Mouse (Mus musculus): ENCODE results near the gene Tlr9.

DNA sequence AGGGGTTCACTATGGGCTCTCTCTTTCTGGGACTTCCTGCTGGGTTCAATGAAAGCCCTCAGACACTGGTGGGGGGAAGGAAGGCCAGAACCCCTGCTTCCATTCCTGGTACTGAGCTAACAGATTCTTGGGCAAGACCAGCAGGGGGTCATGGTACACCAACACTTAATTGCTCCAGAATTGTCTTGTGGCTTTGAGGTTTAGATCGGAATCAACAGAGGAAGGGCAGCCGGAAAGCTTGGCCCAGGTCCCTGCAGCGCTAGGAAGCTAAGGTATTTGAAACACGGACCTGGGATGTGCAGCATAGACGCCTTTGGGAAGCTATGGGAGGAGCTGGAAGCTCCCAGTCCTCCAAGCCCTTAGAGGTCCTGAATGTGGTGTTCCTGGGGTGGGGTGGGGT lies 36.6 kb downstream of the Tlr9 start:
- TF ChIP-seq GATA1 (IDR thresholded peaks at IDR 0.05; ENCODE audit: borderline replicate concordance, low read length) (no peak), FLI1 (IDR thresholded peaks at IDR 0.05; ENCODE audit: low read length) (no peak)

Data from megakaryocyte, embryonic 14.5 days (primary cell).